Mouse (Mus musculus) embryo, embryonic 11 days (tissue): Measurements from ENCODE around the gene Mest.

Source experiments
- DNase-seq: peaks from one replicate; pipeline ENCODE4 v3.0.0-alpha.2; 2015

Mest gene

DNA sequence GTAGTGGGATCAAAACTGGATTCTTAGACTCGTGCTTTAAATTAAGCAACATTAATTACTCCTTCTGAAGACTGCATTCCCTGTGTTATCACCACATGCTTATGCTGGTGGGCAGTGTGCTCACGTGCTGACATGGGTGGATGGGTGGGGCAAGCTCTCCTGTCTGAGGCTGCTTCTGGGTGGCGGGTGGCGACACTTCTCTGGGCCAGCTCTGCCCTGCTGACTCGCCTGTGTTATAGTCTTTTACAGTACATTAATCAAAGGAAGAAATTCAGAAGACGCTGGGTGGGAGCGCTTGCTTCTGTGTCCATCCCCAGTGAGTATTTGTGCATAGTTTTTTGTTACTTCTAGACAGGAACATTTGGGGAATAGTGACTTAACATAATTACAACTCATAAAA is 22.2 kb downstream of the Mest start:
- no peak for DNase-seq

DNA sequence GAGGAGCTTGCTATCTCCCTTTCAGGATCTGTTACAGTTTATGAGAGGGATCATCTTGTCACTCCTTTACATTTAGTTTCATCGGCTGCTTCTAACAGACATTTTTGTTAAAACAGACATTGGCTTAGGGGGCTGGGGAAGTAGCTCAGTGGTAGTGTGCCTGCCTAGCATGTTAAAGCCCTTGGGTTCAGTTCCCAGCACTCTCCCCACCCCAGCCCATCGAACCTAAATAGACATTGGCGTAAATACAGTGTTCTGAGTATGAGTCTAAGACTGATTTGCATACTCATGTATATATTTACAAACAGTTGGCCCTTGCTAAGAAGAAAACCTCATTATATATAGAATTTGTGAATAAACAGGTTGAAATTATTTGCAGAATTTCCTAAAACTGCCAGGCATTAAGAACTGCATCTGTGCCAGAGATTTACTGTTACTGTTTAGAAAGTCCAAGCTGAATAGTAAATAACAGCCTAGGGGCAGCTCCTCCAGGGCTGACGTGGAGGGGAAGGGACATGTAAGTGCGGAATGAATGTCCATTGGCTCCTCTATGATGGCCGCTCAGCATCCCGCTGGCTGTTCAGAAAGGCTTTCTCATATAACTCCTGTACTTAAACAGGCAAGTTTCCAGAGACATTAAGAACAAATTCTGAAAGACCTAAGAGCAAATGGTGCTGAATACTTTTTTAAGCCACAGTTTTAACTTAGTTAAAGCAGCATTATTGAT is 24.4 kb downstream of the Mest start:
- no peak for DNase-seq

DNA sequence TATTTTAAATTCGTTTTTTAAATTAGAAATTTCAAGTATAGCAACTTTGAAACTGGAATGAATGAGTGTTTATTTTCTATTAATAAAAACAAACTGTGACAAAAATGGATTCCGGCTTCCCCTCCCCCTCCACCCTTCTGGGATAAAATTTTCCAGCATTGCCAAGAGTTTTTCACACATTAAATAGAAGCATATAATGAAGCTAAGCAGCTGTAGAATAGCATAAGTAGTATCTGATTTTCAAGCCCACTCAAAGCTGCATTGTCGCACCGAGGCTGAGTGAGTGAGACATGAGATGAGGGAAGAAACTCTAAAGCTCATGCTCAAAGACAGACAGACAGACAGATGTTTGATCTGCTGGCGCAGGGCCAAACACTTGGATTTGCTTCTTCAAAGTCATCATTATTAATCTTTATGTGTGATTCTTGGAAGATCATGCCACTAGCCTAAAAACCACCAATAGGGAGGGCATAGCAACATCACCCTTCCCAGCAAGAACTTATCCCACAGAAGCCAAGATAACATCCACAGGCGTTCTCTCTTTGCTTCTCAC is 25.1 kb downstream of the Mest start:
- no peak for DNase-seq

DNA sequence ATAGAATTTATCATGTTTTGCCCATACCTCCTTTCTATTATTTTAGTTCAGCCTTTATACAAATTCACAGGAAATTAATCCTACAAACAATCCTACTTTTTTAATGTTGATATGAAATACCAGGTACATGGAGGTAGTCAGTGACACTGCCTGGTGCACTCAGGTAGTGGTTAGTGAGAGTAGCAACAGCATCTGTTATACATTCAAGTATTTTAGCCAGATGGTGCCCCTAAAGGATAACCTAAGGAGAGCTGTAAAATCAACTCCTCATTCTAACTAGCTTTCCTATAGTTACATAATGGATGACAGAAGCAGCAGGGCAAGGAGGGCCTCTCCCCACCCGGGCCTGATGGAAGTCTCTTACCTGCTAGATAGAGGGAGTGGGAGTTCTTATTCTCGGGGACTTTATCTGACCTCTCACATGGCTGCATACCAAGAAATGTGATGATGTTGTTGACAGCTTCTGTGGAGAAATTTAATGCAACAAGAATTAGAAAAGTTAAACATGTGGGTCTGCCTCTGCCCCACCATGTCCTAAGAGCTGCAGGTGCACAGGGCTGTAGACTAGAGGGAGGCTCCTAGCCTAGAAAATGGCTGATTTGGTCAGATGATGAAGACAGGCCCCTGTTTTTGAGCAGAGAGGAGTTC is 25.8 kb downstream of the Mest start:
- no peak for DNase-seq

DNA sequence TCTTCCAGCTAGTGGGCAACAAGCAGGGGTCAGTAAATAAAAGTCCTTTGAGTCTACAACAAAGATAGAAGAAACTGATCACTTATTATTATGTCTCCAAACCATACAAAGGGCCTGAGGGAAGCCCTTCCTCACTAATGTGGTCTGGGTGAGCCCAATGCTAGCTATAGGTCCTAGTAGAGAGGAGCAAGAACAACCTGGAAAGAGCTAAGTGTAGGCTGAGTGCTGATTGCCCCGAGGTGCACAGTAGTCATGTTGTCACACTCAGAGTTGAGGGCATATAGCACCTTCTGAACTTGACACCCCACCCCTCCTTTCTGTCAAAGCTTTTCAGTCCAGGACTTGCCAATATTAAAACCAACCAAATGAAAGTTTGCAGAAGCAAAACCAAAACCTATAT is 26.5 kb downstream of the Mest start:
- DNase-seq, result no peak

DNA sequence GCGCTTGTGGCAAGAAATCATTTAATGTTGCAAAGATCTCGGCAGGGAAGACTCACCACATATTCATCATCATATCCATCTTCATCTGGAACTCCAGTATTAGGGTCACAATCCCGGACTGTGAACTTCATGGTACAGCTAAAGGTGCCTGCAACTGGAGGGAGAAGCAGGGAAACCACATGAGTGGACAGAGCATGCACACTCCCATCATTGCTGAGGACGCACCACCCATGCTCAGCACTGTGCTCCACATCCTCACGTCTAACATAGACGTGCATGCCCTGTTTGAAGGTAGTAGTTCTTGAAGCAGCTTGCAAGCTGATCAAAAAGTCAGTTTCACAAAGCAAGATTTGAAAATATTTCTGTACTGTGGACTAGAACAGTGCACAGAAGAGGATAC is 27.1 kb downstream of the Mest start:
- no peak for DNase-seq

DNA sequence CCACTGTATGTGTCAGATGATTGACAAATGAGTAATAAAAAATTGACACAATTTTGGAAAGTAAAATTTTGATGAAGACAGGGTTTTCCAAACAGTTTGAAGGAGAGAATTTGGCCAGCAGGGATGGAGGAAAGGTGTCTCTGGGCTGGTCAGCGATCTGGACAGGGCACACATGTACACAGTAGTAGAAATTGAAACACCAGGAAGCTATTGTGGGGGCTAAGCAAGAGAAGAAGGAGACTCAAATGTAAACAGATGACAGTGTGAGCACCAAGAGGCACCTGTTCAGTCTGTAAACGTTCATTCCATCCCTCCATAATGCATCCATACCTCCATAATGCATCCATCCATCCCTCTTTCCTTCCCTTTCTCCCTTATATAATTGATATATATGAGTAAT is 27.9 kb downstream of the Mest start:
- no peak for DNase-seq
